Mouse (Mus musculus): Measurements from ENCODE around the gene Sf1.

Gene Sf1

DNA sequence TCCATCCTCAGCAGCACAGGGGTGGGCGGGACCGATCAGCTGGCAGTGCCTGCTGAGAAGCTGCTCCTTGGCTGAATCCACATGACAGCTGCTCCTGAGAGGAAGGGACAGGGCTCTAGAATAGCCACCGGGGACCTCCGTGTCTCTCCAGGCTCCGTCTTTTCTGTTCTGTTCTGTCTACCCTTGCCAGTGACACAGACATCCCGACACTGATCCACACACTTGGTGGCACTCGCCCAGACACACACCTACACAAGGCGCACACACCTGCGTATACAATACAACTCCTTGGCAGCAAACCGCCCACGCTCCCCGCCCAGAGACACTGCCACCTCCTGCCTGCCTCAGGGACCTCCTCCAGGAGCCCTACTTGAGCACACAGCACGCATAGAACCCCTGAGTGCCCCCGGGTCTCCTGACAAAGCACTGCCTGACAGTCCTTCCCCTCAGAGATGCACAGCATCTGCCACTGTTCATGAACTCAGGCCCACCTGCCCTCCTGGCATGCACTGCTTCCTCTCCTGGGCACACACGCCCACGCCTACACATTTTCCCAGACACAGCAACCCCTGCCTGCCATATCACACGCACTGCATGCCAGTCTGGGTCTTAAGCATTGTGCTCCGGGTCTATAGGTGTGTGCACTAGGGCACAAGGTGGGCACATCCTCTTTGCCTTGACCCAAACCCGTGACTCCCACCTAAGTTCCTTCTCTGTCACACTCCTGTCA lies 57.2 kb downstream of the Sf1 start:
- no peak for DNase-seq (ENCODE audit: low read depth)

DNA sequence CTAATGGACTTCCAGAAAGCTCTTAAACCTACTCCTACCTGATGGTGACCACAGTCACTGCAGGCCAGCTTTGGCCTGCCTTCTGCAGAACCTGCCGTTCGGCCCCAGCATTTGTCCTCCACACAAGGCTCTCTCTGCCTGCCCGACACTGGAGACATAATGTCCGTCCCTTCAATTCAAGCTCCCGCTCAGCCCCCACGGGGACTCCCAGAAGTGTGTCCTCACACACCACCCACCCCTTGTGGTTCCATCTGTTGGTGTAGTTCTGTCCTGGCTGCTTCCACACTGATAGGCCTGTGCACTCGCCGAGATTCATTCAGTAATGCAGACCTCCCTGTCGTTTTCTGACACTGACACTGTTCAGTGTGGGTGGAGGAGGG lies 57.7 kb downstream of the Sf1 start:
- no peak for DNase-seq (ENCODE audit: low read depth)

DNA sequence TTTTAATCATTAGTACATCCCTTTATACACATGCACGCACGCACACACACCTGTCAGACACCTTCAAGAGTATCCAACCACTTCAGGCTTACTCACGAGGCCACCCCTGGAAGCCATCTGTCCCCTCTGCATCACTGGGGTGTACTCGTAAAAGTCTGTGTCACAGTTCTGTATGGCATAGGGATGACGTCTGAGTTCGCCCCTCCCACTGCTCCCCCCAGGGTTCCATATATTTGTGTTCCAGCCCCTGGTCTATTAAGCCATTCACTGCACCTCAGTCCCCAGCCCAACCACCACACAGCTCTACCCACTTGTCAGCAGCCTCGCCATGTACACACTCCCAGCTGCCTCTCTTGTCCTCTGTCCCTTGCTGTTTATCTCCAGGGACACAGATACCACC lies 58.5 kb downstream of the Sf1 start:
- DNase-seq (ENCODE audit: low read depth) = no peak

DNA sequence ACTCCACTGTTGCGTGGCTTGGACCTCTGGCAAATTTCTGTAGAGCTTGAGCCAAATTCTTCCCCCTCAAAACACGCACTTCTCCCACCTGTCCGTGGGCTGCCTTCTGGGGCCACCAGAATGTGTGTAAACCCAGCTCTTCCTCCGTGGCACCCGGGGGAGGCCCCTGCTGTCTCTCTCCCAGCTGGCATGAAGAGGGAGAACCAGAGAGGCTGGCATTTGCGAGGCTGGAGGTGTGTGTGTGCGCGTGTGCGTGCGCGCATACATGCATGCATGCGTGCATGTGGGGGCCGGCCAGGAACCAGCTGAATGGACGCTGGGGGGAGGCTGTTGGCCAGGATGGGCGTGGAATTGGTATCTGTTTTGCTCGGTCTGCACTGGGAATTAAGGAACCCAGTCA lies 59.8 kb downstream of the Sf1 start:
- DNase-seq (ENCODE audit: low read depth) = no peak

DNA sequence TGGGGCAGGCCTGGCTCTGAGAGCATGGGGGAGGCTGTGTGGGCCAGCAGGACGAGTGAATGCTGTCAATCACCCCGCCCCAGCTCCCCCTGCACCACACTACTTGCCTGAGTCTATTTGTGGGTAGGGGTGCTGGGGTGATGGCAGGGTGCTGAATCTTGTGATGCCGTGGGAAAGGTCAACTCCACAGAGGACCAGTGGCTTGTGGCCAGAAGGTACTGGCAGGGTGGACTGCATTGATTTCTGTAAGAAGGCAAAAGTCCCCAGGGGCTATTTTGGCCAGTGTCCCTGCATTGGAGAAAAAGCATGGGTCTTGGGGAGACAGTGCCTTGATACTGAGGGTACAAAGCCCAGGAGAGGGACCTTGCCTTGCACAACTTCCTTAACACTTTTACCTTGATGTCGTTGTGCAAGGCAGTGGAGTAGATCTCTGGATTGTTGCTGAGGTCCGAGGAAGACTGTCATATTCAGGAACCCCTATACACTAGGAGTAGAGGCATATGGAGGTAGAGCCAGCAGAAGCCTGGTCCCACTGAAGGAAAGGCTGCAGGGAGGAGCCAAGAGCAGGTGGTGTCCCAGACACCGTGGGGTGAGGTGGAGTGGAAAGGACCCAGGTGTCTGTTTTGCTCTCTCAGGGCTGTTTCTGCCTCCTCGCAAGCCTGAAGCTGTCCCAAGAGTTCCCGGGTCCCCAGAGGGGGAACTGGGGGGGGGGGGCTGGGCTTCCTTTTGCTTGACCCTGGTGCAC lies 60.8 kb downstream of the Sf1 start:
- no peak for DNase-seq (ENCODE audit: low read depth)

DNA sequence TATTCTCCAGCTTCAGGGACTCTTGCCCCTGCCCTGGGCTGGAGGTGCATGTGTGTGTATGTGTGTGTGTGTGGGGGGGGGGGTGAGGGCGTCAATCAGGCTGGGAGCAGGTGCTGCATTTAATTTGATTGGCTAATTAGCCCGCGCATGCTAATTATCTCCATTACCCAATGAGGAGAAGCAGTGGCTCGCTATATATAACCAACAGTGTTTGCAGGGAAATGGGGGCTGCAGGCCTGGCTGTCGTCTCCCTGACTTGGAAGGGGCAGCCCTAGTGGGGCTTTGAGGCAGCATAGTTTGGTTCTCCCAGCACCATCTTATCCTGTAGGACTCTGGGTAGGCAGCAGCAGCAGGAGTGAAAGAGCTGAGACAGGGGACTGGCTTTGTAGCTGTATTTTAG lies 62.1 kb downstream of the Sf1 start:
- no peak for DNase-seq (ENCODE audit: low read depth)

DNA sequence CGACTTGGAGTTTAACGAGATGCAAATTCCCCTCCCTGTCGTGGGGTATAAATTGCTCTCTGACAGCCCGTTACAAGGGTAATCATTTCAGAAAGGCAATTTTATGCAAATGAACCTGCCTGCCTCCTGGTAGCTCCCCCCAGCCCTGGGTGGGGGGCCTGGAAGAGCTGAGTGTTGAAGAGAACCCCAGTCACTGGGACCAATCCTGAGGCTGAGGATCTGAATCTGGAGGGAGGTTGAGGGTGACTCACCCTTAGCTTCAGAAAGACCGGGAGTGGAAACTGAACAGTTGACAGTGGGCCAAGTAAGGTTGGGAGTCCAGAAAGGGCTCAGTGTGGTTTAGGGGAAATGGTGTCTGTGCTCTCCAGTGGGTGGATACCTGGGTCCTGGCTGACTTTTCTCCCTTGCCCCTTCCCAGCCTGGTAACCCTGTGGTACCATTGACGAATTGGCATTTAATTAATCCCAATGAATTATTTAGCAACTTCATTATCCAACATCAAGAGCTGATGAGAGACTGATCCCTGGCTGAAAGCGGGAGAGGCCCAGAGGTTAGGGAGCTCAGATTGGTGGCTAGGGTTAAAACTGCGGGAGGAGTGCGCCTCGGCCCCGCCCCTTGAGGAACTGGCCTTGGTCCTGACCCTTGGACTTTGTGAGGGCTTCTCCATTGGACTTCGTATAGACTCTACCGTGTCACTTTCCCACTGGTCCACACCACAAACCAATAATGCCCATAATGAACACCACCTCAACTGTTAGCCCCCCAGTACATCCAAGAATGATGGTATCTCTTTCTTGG lies 63.4 kb downstream of the Sf1 start:
- peak; percentile 48 for DNase-seq (ENCODE audit: low read depth)
